Mouse (Mus musculus): Measurements from ENCODE around the gene Hist2h2be. TPM values are rescaled to one million over a fixed set of nuclear protein-coding genes. Genes with fewer than 3 reads are reported as not detected.
"Not testable (repeated sequence)": the region's sequence is repeated elsewhere in the genome, so short reads cannot be mapped to it uniquely, and the experiment has no call there.

Hist2h2be gene
- total RNA-seq, 2 experiments from 2014 or later, result 4.5 to 5.3 TPM

- peak; percentile 86 for DNase-seq
Measured at GRCm38 (mm10) chr3:96262216-96262875, 41.4 kb downstream of the Hist2h2be start.

- peak; percentile 92 for DNase-seq
Measured at GRCm38 (mm10) chr3:96262979-96263550, 42.1 kb downstream of the Hist2h2be start, which contains the start of gene Hist2h4. Gene Hist2h4 (minus strand): TSS chr3:96263311.

DNA sequence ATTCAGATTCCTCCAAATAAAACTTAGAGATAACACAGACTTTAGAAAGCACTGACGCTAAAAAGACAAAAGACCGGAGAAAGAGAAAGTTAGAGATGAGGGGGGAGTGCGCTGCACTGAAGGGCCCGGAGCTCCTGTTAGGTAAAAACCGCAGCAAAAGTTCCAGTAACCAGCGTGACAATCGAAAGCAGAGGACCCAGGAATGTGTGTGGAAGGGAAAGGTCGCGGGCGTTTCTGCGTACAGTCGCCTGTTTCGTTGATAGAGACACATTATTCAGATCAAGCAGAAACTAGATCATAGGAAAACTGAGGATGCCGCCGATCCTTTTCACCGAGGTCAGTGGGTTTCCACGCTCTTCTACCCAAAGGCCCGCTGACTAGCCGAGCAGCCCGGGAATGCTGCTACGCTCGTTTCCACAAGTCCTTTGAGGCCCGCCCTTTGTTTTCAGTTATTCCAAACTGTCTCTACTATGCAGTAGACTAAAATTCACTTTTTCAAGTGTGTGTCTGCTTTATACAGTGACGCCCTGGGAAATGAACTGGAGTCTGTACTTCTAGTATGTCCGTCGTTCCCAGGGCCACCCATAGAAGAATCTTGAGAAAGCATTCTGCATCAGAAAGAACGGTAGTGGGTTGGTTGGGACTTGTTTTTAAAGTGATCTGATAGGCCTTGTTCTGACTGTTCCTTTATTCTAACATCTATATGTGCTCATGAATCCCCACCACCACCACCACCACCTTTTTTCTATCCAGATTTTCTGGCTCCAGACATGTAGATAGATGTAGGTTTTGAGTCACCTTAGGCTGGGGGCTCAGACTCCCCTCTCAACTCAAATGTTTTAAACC is 42.9 kb downstream of the Hist2h2be start:
- DNase-seq, result no peak

DNA sequence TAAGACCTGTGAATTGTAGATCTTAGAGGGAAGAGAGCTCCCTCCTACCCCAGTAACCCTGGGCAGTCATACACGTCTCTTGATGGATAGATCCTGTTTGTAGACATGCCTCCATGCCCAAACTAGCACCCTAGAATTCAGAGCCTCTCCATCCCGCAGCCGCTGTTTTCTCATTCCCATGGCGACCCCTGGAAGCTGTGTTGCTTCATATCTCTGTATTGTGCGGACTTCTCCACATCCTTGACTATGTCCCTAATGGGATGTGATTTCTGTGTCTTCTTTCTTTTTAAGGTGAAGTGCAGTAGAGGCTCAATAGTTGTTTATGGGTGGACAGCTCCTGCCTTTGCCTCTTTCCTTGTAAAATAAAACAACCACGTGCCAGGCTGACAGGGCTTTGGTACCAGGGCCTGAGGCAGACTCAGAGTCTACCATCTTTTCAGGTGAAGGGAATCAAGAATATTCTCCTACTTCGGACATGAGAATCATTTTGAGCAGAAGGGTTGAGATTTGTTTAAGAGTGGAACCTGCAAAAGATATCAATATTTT is 43.6 kb downstream of the Hist2h2be start:
- no peak for DNase-seq

GRCm38 (mm10) chr3:96266132-96266710 is 45.3 kb downstream of the Hist2h2be start:
- no peak for DNase-seq

DNA sequence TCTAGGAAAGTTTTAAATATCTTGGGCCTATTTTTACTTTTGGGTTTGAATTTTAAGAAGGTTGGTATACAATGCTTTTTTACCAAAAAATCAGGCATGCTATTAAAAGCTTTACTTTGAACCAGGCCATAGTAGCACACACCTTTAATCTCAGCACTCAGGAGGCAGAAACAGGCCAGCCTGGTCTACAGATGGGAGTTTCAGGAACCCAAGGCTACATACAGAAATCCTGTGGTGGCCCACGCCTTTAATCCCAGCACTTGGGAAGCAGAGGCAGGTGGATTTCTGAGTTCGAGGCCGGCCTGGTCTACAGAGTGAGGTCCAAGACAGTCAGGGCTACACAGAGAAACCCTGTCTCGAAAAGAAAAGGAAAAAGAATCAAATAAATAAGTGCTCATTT is 46.6 kb downstream of the Hist2h2be start:
- no peak for DNase-seq

DNA sequence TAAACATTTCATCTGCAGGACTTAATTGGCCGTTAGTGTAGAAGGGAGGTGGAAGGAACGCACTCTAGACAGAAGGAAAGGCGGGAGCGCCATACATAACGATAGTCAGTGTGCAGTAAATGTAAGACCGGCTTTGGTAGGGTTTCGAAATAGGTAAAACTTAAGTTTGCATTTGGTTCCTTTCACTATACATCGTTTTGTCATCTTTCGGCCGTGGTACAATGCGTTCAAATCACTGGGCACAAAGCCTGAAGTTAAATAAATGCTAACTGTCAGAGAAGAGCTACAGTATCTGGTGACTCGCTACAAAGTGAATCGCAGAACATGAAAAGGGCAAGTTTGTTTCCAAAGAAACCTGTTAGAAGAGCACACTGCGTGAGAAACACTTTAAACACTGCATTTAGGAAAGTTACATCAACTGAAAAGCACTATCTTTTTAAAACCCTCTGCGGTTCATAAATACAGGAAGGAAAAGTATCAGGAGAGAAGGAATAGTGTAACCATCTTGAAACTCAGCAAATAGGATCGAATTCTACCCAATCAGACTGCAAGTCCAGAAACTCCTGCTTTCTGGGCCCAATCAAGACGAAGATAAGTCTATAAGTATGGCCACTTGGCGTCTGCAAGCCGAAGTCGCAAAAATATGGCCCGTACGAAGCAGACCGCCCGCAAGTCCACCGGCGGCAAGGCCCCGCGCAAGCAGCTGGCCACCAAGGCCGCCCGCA is 47.3 kb downstream of the Hist2h2be start, which contains the start of gene Hist2h3b:
Hist2h3b (plus strand) TSS at position 604 of the 725 bp plus-strand sequence.
- DNase-seq, result peak; percentile 74

- DNase-seq, result not testable (repeated sequence)
Measured at GRCm38 (mm10) chr3:96268776-96269378, 48.0 kb downstream of the Hist2h2be start.

GRCm38 (mm10) chr3:96269511-96270474 is 48.9 kb downstream of the Hist2h2be start, which contains the start of gene Hist2h2bb:
Gene Hist2h2bb (plus strand): TSS chr3:96269752.
- peak; percentile 91 for DNase-seq

Small RNAs within 50 kb of the gene (microRNA-seq; reads per million reads assigned to microRNA genes)
- 0 reads per million in 2 experiments for gene Gm44492 (ENCODE audit: borderline replicate concordance in 2 of 2)
- 0 reads per million in 2 experiments for gene Gm47311 (ENCODE audit: borderline replicate concordance in 2 of 2)
- 0 reads per million in 2 experiments for gene Gm47313 (ENCODE audit: borderline replicate concordance in 2 of 2)

Other genes with a start within 250 kb of the Hist2h2be start
- 10 to 100 TPM; 23.2 to 39.8 TPM for gene Plekho1, start 225.1 kb upstream of the Hist2h2be start, total RNA-seq (2021)
- gene Vps45, start 162.7 kb upstream of the Hist2h2be start, total RNA-seq (2021), result 10 to 100 TPM; 17.0 to 22.2 TPM
- 10 to 100 TPM; 52.5 to 54.4 TPM for gene Otud7b, start 116.6 kb upstream of the Hist2h2be start, total RNA-seq (2021)
- 1 to 10 TPM; 2.5 to 4.1 TPM for gene Mtmr11, start 59.1 kb upstream of the Hist2h2be start, total RNA-seq (2021)
- 10 to 100 TPM in 1 of 2 experiments, 1 to 10 TPM in 1; 8.8 to 10.3 TPM for gene Sf3b4, start 48.8 kb upstream of the Hist2h2be start, total RNA-seq (2021)
- gene Sv2a, start 40.0 kb upstream of the Hist2h2be start, total RNA-seq (2021), result 1 to 10 TPM in 1 of 2 experiments, under 1 TPM in 1; 0.92 to 1.3 TPM
- gene Bola1, start 1.4 kb upstream of the Hist2h2be start, total RNA-seq (2021), result 10 to 100 TPM; 22.4 to 28.2 TPM
- gene Hist2h2ab, start 1.3 kb upstream of the Hist2h2be start, total RNA-seq (2021), result 1 to 10 TPM; 1.7 TPM
- gene Hist2h2ac, start 239 bp upstream of the Hist2h2be start, total RNA-seq (2021), result 10 to 100 TPM; 12.1 to 12.5 TPM
- gene Hist2h3c2, start 18.0 kb downstream of the Hist2h2be start, total RNA-seq (2021), result 10 to 100 TPM in 1 of 2 experiments, 1 to 10 TPM in 1; 7.1 to 11.4 TPM
- gene Hist2h2aa2, start 19.2 kb downstream of the Hist2h2be start, total RNA-seq (2021), result 100 to 1,000 TPM; 213 to 222 TPM
- 1 to 10 TPM; 4.9 to 5.7 TPM for gene Hist2h2aa1, start 24.4 kb downstream of the Hist2h2be start, total RNA-seq (2021)
- gene Hist2h3c1, start 25.6 kb downstream of the Hist2h2be start, total RNA-seq (2021), result not detected
- gene Hist2h4, start 42.2 kb downstream of the Hist2h2be start, total RNA-seq (2021), result 1 to 10 TPM; 7.5 to 8.7 TPM
- gene Hist2h3b, start 47.5 kb downstream of the Hist2h2be start, total RNA-seq (2021), result 10 to 100 TPM; 24.6 to 29.5 TPM
- gene Hist2h2bb, start 48.6 kb downstream of the Hist2h2be start, total RNA-seq (2021), result 10 to 100 TPM; 30.8 to 37.0 TPM
- under 1 TPM; 0.33 to 0.40 TPM for gene Fcgr1, start 72.8 kb downstream of the Hist2h2be start, total RNA-seq (2021)
- gene BC107364, start 231.2 kb downstream of the Hist2h2be start, total RNA-seq (2021), result not detected

Data from gastrocnemius, postnatal 25 days (tissue).